Mouse (Mus musculus): Measurements from ENCODE around the gene Sectm1a.
"Not testable (repeated sequence)": the region's sequence is repeated elsewhere in the genome, so short reads cannot be mapped to it uniquely, and the experiment has no call there.

- TF ChIP-seq TAL1, GATA1 (IDR thresholded peaks at IDR 0.05; ENCODE audit: low read length): not testable (repeated sequence)
These were observed 11.4 kb downstream of the Sectm1a start for GRCm38 (mm10) chr11:121069662-121070061.

Data from erythroblast, embryonic 14.5 days (primary cell).